Mouse (Mus musculus): ENCODE results near the gene Matn3. TPM values are rescaled to one million over a fixed set of nuclear protein-coding genes. Genes with fewer than 3 reads are reported as not detected.

The Matn3 gene
- total RNA-seq (2015) (not detected in 2 replicates), total RNA-seq (2017) (0.12 TPM in 1 of 2 replicates, not detected in the other)

DNA sequence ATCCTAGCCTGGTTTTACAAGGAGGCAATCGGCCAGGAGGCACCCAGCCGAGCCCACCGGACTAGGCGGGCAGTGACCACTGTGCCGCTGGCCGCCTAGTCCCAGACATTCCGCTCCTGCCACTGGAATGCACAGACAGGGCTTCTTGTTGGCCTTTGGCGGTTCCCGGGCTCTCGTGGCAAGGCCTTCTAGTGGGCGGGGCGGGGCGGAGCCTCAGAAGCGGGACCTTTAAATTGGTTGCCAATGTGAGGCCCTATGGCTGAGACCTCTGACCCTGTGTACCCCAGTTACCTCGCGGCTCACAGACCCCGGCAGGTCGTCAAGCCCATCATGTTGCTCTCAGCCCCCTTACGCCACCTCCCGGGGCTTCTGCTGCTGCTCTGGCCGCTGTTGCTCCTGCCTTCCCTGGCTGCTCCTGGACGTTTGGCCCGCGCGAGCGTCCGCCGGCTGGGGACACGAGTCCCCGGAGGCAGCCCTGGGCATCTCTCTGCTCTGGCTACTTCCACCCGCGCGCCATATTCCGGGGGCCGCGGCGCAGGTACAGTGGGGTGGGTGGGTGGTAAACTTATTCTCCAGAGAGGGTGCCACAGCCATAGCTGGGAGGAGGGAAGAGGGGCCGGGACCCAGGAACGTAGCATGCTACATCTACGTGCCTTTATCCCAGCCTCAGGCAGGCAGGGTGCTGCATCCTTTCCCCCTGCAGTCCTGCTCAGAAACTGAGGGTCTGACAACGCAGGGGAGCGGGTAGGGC is at the start of gene Matn3:
Gene Matn3 (plus strand): TSS at position 216 of the 751 bp plus-strand sequence.
- ATAC-seq (ENCODE audit: poor library complexity, severe bottlenecking), result peak; percentile 72

DNA sequence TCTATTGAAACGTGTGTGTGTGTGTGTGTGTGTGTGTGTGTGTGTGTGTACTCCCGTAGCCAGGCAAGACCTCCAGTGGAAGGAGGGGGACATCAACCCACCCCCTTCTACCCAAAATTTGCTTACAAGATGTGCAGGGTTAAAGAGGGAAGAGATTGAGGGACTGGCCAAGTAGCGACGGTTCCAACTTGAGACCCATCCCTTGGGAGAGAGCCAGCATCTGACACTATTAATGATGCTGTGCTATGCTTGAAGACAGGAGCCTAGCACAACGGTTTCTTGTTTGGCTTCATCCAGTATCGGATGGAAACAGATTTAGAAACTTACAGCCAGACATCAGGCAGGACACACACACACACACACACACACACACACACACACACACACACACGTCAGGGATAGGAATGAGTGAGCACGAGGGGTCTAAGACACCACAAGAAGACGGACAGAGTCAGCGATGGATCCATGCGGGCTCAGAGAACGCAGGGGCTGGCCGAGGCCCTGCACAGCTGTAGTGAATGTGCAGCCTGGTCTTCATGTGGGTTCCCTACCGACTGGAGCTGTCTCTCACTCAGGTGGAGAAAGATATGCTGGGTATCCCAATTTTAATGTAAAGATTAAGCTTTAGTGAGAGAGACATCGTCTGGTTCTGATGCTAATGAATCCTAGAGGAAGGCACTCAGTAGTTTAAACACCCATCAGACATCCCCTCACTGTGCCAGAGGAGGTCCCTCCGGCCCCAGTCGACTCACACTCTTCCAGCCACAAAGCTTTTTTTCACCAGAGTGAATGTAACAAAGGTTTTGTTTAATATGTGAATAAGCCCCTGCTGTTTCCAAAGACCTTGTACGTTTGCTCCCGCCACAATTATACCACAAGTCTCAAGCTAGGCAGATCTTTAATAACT is 48.6 kb upstream of the Matn3 start:
- ATAC-seq (ENCODE audit: poor library complexity, severe bottlenecking), result no peak

DNA sequence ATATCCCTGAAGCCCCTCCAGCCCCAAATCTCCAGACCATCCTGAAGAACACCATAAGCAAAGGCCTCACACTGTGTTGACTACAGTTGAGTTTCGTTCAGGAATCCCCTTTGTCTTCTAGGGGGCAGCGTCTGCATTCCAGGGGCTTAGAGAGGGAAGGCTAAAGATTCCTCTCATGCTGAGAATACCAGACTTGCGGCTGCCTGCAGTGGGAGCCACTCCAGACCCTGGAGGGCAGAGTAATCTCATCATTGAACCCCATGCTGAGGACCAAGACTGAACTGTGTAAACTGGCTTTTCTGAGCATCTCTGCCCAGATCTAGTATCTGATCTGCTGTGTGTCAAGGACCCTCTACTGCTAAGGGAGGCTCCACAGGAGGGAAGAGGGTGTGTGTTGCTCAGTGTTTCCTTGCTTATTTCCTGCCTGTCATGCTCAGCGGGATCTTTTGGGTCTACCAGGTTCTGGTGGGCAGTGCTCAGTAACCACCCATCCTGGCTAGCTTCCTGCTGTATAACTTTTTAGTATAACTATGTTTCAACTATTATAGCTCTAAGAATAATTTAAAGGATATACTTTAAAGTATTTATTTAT is 47.5 kb upstream of the Matn3 start:
- no peak for ATAC-seq (ENCODE audit: poor library complexity, severe bottlenecking)

DNA sequence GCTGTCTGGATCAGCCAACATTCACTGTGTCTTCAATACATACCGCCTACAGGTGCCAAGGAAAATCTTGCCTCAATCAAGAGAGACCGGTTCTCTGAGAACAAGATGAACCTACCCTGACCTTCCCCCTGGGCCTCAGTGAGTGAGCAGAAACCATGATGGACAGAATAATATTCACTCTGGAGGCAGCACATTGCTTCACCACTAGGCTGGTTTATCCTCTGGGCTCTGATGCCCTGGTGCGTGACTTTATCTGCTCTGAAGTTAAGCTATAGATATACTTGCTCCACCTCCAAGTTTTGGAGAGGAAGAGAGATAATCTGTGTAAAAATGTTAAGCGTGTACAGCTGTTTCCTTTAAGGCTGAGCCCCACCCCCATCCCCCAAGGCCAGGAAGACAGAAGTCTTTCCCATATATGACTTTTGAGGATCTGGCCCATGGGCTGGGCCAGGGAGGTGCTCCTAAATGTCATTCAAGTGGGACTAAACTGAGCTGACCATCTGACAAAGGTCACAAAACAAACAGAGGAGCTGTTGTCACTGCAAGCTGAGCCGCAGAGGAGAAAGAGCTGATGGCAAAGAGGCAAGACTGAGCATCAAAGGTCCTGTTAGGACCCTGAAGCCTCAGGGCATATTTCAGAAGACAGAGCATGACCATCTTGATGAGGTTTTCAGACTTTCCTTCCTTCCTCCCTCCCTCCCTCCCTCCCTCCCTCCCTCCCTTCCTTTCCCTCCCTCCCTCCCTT is 46.6 kb upstream of the Matn3 start:
- peak; percentile 35 for ATAC-seq (ENCODE audit: poor library complexity, severe bottlenecking)

DNA sequence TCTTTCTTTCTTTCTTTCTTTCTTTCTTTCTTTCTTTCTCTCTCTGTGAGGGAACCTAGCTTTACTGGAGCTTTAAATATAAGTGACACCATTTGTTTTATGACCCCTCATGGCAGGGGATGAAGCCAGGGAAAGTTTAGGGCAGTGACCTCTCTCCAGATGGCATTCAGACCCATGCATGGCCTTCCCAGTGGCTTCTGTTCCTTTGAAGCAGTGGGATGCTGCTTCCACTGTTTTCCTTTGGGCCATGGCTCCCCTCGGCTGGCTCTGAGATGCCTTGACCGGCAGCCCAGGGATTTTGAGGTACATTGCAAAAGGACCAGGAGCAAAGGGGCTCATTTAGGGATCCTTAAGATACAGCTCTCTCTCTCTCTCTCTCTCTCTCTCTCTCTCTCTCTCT is 45.8 kb upstream of the Matn3 start:
- no peak for ATAC-seq (ENCODE audit: poor library complexity, severe bottlenecking)

DNA sequence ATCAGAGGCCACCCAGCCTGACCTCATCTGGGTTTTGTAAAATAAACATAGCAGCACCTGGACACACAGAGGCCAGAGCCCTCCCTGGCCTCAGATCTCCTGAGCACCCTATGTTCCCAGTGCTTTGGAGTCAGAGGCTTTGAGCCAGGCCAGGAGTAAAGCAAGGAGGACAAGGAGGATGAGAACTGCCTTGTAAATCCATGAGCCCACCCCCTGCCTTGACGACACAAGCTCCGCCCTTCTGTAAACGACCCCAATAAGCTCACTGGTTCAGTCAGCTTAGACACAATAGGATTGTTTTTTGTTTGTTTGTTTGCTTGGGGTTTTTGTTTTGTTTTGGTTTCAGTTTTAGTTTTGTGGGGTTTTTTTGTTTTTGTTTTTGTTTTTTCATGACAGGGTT is 45.2 kb upstream of the Matn3 start:
- ATAC-seq (ENCODE audit: poor library complexity, severe bottlenecking), result no peak

DNA sequence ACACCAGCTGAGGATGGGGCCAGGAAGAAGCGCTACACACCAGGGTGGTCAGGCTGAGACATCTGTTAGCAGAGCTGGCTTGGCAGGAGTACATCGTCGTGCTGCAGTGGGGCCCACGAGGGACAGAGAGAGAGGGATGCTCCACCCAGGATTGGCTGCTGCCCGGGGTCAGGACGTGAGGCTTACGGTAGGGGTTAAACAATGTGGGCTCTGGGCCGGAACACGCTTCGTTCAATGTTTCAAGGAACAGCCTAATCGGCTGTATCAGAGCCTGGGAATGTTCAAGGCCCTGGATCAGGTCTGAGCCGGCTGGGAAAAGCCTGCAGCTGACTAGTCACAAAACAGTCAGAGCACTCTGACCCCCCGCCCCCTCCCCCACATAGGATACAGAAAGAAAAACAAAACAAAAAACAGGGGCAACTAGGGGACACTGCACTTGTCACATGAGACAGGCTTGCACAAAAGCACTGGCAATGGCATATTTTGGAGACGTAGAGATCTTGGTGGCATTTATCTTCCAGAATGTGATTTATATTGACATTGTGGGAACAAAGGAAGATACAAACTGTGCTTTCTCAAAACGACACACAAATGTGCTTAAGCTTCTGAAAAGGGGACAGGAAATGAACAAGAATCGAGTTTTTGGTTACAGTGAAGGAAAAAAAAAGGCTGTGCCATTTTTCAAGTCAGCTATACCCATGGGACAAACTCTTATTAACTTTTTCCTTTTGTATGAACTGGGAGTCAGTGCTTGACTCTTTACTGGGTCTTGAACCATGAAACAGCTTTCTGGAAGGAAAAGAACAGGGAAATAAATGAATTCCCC is 34.7 kb upstream of the Matn3 start:
- no peak for ATAC-seq (ENCODE audit: poor library complexity, severe bottlenecking)

DNA sequence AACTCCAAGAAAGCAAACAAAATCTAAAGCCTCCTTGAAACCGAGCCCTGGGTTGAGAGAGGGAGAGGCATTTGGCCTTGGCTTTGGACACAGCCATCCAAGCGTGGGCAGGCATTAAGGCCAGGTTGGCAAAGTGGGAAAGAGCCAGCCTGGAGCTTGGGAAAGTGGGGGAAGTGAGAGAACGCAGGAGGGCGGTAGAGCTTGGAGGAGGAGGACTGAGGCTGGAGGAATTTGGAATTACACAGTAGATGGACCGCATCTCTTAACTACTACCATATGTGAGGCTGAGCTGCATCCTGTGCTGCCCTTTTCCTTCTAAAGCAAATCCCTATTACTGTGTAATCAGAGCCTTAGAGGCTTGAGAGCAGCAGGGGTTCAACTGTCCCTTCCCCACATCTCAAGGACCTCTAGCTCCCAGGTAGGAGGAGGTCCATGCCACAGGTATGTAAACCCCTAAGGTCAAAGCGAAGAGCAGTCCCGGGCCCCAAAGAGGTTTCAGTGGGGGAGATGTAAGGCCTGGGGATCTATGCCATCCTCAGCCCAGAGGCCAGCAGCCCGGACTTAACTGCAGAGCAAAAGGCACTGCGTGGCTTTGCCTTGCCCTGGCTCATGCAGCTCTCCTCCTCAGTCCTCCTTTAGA is 33.9 kb upstream of the Matn3 start:
- no peak for ATAC-seq (ENCODE audit: poor library complexity, severe bottlenecking)

DNA sequence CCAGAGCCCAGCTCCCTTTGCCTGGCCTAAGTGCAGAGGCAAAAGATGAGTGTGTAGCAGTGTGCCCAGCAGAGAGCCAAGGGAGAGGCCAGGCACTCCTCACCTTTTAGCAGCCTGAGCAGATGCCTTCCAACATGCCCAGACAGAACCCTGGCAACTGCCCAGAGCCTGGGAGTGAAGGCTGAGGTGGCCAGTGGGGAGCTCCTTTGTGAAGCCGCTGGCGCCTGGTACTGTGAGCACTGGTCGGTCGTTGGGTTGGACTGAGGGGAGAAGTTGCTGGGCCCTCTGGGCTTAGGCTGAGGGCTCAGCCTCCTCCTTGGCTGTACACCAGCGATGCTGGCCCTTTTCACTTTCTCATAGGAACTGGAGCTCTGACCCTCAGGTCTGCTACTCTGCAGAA is 31.4 kb upstream of the Matn3 start:
- no peak for ATAC-seq (ENCODE audit: poor library complexity, severe bottlenecking)

DNA sequence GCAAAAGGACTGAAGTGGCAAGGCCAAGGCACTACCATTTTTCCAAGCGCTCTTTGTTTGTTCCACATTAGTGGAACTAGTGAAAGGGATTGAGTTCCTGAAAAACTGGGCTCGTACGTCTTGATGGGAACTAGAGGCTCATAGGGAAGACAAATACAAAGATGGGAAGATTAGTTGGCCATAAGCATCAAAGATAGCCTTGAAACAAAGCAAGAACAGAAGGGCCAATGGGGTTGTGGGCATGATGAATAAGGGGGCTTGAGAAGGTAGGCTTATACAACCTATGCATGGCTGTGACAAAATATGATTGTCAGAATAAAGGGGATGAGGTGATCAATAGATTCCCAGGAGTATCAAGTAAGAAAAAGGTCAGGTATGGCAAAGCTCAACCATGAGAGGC is 28.5 kb upstream of the Matn3 start:
- ATAC-seq (ENCODE audit: poor library complexity, severe bottlenecking), result no peak

DNA sequence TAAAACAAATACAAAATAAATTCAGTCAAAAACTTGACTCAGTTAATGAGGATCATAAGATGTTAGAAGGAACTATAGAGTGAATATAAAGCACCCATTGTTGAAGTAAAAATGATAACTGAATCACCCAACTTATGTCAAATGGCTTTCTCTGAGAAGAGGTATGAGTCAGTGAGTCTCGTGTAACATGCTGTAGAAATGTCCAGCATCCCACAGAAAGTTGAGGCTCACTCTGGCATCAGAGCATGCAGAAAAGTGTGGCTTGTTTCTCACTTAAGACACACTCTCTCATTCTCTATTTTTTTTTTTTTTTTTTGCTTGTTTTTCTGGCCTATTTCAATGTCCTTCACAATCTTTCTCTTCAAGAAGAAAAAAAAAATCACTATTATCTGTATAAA is 26.7 kb upstream of the Matn3 start:
- no peak for ATAC-seq (ENCODE audit: poor library complexity, severe bottlenecking)

DNA sequence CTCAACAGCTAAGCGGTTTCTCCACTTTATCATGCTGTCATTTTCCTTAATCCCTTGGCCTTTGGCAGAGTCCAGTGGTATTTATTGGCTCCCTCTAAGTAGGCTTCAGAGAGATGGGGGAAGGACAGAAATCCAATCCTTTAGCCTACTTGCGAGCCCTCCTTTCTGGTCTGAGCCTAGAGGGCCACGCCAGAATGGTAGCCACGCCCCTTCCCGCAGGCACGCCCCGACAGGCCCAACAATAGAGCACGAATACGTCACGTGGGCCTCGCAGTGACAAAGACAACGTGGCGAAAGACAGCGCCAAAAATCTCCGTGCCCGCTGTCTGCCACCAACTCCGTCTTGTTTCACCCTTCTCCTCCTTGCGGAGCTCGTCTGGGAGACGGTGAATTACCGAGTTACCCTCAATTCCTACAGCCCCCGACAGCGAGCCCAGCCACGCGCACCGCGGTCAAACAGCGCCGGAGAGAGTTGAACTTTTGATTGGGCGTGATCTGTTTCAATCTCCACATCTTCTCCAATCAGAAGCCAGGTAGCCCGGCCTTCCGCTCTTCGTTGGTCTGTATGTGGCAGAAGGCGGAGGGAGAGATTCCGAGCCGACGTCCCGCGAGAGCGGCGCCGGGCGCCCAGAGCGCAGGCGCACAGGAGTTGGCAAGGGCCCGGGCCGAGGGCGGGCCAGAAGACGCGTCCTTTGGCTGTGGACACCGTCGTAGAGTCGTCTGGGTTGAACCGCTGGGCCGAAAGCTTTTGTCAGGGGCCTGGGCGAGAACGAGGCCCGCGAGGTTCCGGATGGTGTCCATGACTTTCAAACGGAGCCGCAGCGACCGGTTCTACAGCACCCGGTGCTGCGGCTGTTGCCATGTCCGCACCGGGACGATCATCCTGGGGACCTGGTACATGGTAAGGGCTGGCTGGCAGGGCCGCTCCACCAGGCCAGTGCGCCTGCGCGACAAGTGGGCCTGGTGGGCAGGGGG is 26.0 kb upstream of the Matn3 start, which contains the start of gene Laptm4a:
Gene Laptm4a (plus strand): TSS at position 271 of the 975 bp plus-strand sequence.
- ATAC-seq (ENCODE audit: poor library complexity, severe bottlenecking), result peak; percentile 90

DNA sequence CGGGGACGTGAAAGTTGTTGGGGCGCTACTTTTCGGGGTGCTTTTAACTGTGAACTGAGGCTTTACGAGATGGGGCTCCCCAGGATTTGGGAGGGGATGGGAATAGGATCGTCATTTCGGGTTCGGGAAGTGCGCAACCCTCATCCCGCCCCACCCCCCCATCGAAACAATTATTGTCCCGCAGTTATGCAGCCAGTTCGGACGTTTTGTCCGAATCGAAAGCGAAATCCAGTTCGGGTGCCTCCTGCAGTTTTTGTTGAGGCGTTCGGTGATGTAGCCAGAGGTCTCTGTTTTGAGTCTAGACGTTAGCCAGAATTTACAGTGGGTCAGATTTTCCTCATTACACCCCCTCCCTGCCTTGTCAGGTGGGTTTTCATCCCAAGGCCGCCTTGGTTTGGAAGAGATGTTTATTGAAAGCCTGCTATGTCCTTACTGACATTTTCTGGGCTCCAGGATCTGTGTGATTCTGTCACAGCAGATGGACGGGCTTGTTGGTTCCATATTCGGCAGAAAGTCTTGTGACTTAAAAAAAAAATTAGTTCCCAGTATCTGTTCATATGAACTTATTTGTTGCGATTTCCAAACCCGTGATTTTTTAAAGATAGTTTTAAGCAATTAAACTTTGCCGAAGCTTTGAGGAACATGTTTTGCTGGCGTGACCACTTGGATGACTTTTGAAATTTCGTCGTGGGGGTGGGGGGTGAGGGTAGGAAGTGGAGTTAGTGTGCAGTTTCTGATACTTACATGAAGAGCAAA is 25.2 kb upstream of the Matn3 start:
- ATAC-seq (ENCODE audit: poor library complexity, severe bottlenecking), result peak; percentile 31

DNA sequence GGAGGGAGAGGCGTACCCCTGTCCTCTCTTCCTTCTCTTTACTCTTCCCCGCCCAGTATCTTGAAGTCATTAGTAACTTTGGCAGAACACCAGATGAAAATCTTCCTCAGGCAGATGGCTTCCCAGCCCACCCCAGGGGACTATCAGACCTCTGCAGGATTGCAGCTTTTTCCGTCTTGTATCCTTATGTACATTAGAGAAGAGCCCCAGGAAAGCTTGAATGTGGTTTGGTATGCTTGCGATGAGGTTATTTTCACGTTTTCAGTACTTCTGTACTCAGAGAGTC is 24.7 kb upstream of the Matn3 start:
- no peak for ATAC-seq (ENCODE audit: poor library complexity, severe bottlenecking)

DNA sequence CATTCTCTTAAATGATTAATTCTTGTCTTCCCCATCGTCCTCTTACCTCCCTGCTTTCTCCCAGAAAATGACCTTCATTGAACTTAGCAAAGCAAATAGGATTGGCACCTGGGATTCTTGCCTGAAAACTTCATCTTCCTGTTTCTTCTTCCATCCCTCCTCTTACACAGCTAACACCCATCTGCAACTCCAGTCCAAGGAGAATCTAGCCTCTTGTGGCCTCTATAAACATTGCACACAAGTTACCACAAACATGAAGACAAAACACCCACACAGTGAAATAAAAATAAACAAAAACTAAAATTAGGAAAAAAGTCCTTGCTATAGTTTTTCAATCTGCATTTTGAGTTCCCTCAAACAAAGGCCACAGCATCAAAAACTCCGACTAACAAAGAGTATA is 24.1 kb upstream of the Matn3 start:
- no peak for ATAC-seq (ENCODE audit: poor library complexity, severe bottlenecking)

DNA sequence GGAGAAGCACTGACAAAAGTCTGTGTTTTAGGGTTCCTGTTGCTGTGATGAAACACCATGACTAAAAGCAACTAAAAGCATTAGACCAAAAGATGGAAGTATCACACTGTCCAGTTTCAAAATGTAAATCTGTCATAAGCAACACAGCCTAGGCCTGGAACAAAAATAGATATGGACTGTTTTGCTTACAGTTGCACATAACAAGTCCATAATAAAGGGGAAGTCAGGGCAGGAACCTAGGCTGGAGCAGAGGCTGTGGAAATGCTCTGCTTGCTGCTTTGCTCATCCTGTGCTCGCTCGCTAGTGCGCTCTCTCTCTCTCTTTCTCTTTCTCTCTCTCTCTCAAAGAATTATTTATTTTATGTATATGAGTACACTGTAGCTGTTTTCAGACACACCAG is 20.1 kb upstream of the Matn3 start:
- peak; percentile 92 for ATAC-seq (ENCODE audit: poor library complexity, severe bottlenecking)

DNA sequence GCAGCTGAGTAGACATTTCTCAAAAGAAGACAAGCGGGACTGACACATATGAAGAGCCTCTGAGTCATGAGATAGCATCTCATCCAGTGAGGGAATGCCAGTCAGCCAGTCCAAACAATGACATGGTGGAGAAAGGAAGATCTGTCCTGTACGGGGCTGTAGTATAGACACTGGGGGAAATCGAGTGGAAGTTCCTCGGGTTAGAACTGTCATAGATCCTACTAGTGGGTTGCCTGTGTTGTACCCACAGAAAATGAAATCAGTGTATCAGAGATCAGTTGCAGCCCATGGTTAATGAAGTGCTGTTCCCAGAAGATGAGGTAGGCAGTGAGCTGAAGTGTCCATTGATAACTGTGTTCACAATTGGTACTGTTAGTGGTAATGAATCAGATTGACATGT is 19.0 kb upstream of the Matn3 start:
- ATAC-seq (ENCODE audit: poor library complexity, severe bottlenecking), result no peak

DNA sequence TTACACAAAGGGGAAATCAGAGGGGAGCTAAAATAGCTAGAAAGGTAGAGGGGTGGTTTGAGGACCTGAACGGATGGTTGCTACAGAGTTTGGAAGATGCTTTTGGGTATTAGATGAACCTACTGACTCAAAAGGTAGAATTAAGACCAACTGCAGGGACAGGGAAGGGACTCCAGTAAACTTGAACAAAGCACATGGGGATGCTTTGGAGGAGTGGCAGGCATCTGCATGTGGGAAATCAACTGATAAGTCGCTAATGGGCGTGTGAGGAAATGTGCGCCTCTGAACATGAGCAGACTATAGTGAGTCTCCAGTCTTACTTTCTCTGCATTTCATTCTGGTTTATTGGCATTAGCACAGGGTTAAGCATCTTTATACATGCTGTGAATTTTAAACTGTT is 16.6 kb upstream of the Matn3 start:
- no peak for ATAC-seq (ENCODE audit: poor library complexity, severe bottlenecking)
